Mouse (Mus musculus) cerebellum, adult 2 months (tissue): ENCODE results near the gene Unc13d. TPM values are rescaled to one million over a fixed set of nuclear protein-coding genes. Genes with fewer than 3 reads are reported as not detected.

Source experiments
- DNase-seq, 2 experiments: peaks; one replicate each; pipeline ENCODE4 v3.0.0; 2021
- H3K27ac ChIP-seq: fragments of 200-500 bp; 2 replicates; pipeline ENCODE4 v1.5.1; 2012; ENCODE audit warnings: low read length, control low read depth, inconsistent platforms; ENCODE audit not compliant: insufficient read depth
- H3K27me3 ChIP-seq: fragments of 200-500 bp; 2 replicates; pipeline ENCODE4 v1.6.1; 2012; ENCODE audit warnings: inconsistent platforms, mild to moderate bottlenecking, low read length, moderate library complexity; ENCODE audit not compliant: control insufficient read depth, insufficient read depth
- H3K4me1 ChIP-seq: fragments of 200-500 bp; 2 replicates; pipeline ENCODE4 v1.6.1; 2011; ENCODE audit warnings: low read length; ENCODE audit not compliant: control insufficient read depth, insufficient read depth
- H3K4me3 ChIP-seq: fragments of 200-500 bp; replicated peaks from 2 replicates; pipeline ENCODE3; 2011; ENCODE audit warnings: mild to moderate bottlenecking, low read depth, low read length, control low read depth; ENCODE audit not compliant: insufficient read depth
- CTCF ChIP-seq: fragments of 200-500 bp; IDR thresholded peaks from 2 replicates; pipeline ENCODE4 v1.5.1; 2011; ENCODE audit warnings: low read depth, mild to moderate bottlenecking, control low read depth, low read length, moderate library complexity, borderline replicate concordance; ENCODE audit not compliant: insufficient read depth
- POLR2A ChIP-seq: fragments of 200-500 bp; IDR thresholded peaks from 2 replicates; pipeline ENCODE4 v1.6.1; 2011; ENCODE audit warnings: low read length, control low read depth, borderline replicate concordance; ENCODE audit not compliant: insufficient read depth
- WGBS: fragments of 180-500 bp; shearing (Covaris S2); methylation state at CpG from one replicate; pipeline ENCODE4 v1.1.7; 2018; 5-methylcytosine and 5-hydroxymethylcytosine counted together
- polyA plus RNA-seq: library from polyadenylated mRNA; depleted of rRNA; stranded (reverse); fragments of >200 nt; gene quantifications from 2 replicates; pipeline ENCODE4 v1.2.3, GENCODE M21; 2012

The Unc13d gene
- polyA plus RNA-seq, 1 experiment = 3.8 TPM

DNA sequence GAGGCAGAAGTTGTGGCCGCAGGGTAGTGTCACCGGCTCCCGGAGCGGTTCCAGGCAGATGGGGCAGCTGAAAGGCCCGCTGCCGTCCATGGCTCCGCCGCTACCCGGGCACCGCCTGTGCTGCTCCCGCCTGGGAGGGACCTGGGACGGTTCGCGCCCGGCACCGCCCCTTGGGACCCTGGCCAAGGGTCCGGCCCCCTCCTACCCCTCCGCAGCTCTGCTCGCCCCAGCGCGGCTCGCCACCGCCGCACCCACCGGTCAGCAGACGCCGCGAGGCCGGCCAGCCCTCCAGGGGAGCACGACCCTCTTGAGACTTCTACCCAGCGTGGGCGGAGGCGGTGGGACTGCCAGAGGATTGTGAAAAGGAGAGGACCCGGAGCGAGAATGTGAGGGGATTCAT, 32.4 kb upstream of the Unc13d start:
- TF ChIP-seq CTCF = no peak
- no peak for TF ChIP-seq POLR2A
- 2% methylated on average over 35 of the region's 35 CpGs for WGBS
- no peak for DNase-seq
- Histone ChIP-seq H3K4me3 (no peak overlapping the region), H3K4me1 (peaks cover 17% of the 10 kb centered on the region), H3K27ac (no peak overlapping the region), H3K27me3 (peaks cover 6% of the 10 kb centered on the region; the same call in 1 of the 2 replicates)

DNA sequence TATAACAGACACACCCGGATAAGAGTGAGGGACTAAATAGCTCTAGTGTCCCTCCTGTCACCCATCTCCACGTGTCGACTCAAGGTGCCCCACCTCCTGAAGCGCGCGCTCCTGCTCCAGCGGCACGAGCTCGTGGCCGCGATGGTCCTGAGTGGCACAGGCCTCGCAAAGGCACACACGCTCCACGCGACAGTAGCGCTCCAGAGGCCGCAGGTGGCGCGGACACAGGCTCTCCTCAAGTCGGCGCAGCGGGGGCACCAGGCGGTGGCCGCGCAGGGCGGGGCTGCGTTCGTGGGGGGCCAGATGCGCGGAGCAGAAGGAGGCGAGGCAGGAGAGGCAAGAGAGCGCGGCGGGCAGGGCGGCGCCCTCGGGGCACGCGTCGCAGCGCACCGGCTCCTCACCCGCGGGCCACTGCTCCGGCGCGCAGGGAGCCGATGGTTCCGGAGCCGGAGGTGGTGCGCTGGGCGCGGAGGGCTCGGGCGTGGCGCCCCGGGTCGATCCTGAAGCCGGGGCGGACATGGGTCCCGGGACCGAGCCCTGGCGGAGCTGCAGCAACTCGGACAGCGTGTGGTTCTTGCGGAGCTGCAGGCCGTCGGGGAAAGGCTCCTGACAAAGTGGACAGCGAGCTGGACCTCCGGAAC, 31.8 kb upstream of the Unc13d start:
- peaks cover 6% of the 10 kb centered on the region; the same call in 1 of the 2 replicates for H3K27me3 ChIP-seq
- no peak for DNase-seq
- H3K4me3 ChIP-seq = peak overlapping the region; percentile 1
- H3K27ac ChIP-seq = no peak overlapping the region
- 2% methylated on average over 69 of the region's 70 CpGs for WGBS
- H3K4me1 ChIP-seq = peaks cover 17% of the 10 kb centered on the region
- TF ChIP-seq POLR2A (no peak), CTCF (no peak)

GRCm38 (mm10) chr11:116108464-116109137, 30.8 kb upstream of the Unc13d start:
- WGBS = 3% methylated on average over 23 of the region's 23 CpGs
- DNase-seq = peak in 1 of 2 experiments; percentile 34

DNA sequence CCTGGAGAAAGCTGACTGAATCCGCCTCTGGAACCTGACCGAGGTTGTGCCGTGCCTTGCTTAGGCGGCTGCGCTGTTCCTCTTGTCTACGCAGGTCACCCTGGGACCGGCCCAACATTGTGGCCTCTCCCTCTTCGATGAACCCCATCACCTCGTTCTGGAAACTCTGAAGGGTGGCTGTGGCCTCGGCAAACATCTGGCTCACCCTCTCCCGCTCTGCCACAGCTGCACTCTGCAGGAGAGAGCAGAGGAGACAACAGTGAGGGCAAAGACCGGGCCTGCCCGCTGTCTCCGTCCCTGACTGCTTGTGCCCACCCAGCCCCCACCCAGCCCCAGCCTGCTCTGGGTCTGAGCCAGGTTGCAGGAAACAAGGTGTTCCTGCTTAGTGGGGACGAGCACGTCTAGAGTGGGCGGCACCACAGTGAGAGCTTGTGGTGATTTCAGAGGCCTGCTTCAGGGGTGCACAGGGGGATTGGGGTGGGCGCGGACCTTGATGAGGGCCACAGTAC, 30.1 kb upstream of the Unc13d start:
- TF ChIP-seq CTCF (no peak), POLR2A (no peak)
- WGBS = 22% methylated on average over 19 of the region's 19 CpGs
- Histone ChIP-seq H3K4me3 (no peak overlapping the region), H3K27ac (no peak overlapping the region), H3K4me1 (peaks cover 17% of the 10 kb centered on the region), H3K27me3 (peaks cover 6% of the 10 kb centered on the region)
- no peak for DNase-seq

More at GRCm38 (mm10) chr11:116108464-116109137, 30.8 kb upstream of the Unc13d start:
- Histone ChIP-seq H3K4me3 (no peak overlapping the region), H3K27me3 (peaks cover 6% of the 10 kb centered on the region), H3K4me1 (peaks cover 17% of the 10 kb centered on the region), H3K27ac (no peak overlapping the region)
- no peak for TF ChIP-seq CTCF
- no peak for TF ChIP-seq POLR2A

- DNase-seq = no peak
- 20% methylated on average over 14 of the region's 14 CpGs for WGBS
- TF ChIP-seq POLR2A (no peak), CTCF (no peak)
- H3K4me3 ChIP-seq = no peak overlapping the region
- H3K27me3 ChIP-seq = peaks cover 6% of the 10 kb centered on the region
- peaks cover 17% of the 10 kb centered on the region for H3K4me1 ChIP-seq
- no peak overlapping the region for H3K27ac ChIP-seq
These were observed 29.4 kb upstream of the Unc13d start for GRCm38 (mm10) chr11:116106963-116107776.

GRCm38 (mm10) chr11:116106154-116106962, 28.6 kb upstream of the Unc13d start:
- Histone ChIP-seq H3K4me1 (peaks cover 17% of the 10 kb centered on the region), H3K27me3 (peaks cover 6% of the 10 kb centered on the region), H3K27ac (no peak overlapping the region), H3K4me3 (no peak overlapping the region)
- no peak for DNase-seq
- WGBS = 51% methylated on average over 32 of the region's 32 CpGs
- TF ChIP-seq POLR2A = no peak
- TF ChIP-seq CTCF = no peak

DNA sequence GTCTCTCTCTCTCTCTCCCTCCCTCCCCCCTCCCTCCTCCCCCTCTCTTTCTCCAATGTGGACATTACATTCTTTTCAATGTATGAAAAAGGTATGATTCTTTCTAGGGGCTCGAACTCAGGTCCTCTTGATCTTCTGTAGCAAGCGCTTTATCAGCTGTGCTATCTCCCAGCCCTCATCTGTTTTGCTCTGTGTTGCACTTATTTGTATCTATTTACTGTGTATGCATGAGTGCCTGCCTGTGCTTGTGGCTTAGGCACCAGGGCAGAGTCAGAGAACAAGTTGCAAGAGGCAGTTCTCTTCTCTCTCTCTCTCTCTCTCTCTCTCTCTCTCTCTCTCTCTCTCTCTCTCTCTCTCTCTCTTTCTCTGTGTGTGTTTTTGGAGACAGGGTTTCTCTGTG, 27.3 kb upstream of the Unc13d start:
- TF ChIP-seq POLR2A (no peak), CTCF (no peak)
- Histone ChIP-seq H3K27ac (no peak overlapping the region), H3K27me3 (peaks cover 5% of the 10 kb centered on the region), H3K4me3 (no peak overlapping the region), H3K4me1 (peaks cover 17% of the 10 kb centered on the region)
- WGBS = 98% methylated on average over 2 of the region's 2 CpGs
- DNase-seq = no peak
